Mouse (Mus musculus): Measurements from ENCODE around the gene Ifi35. TPM values are rescaled to one million over a fixed set of nuclear protein-coding genes. Genes with fewer than 3 reads are reported as not detected.

The Ifi35 gene
- polyA plus RNA-seq, 1 experiment from 2014 or later: 4.0 TPM

DNA sequence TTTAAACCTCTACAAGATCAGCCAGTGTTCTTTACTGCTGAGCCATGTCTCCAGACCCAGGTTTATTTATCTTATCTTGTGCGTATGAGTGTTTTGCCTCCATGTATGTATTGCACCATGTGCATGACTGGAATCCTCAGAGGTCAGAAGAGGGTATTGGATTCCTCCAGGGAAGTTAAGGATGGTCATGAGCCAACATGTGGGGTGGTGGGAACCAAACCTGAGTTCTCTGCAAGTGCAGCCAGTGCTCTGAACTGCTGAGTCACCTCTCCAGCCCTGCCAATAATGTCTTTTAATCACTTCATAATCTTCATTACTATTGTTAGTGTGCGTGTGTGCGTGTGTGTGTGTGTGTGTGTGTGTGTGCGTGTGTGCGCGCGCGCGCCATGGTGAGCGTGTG, 3.3 kb downstream of the Ifi35 start:
- no peaks in the 10 kb centered on the region for H3K4me1 ChIP-seq
- H3K27me3 ChIP-seq (replicated peaks): no peaks in the 10 kb centered on the region
- no peak overlapping the region for H3K4me3 ChIP-seq
- H3K9me3 ChIP-seq: no peaks in the 10 kb centered on the region
- 93% methylated on average over 10 of the region's 10 CpGs for WGBS
- no peak overlapping the region for H3K4me2 ChIP-seq
- no peaks in the 10 kb centered on the region for H3K36me3 ChIP-seq (replicated peaks)
- ATAC-seq (replicated peaks): no peak
- H3K9ac ChIP-seq: no peak overlapping the region
- H3K27ac ChIP-seq: no peak overlapping the region

GRCm38 (mm10) chr11:101452093-101452774, 4.0 kb downstream of the Ifi35 start:
- whole genome bisulfite sequencing: 77% methylated on average over 10 of the region's 10 CpGs
- H3K36me3 ChIP-seq (replicated peaks): 0 out of 2 replicates have a peak, but pooled peaks cover 6% of the 10 kb centered on the region

DNA sequence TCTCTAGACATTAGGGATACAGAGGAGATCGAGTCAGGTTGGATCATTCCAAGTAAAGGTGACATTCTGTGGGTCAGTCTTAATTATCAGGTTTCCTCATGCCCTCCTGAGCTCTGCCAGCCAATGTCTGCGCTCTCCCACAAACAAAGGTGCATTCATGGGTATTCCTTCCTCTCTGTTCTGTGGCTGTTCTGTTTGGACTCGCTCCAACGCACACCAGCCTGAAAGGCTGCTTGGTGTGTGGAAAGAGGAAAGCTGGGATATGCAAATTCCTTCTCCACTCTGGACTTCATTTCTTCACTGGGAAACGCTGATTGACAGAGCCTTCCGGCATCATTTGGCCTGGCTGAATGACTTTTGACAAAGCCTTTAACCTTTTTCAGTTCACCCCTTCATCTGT, 6.5 kb downstream of the Ifi35 start:
- H3K9ac ChIP-seq: no peak overlapping the region
- H3K27ac ChIP-seq: no peak overlapping the region
- no peaks in the 10 kb centered on the region for H3K9me3 ChIP-seq
- peaks cover 19% of the 10 kb centered on the region for H3K36me3 ChIP-seq (replicated peaks)
- H3K27me3 ChIP-seq (replicated peaks): no peaks in the 10 kb centered on the region
- no peak overlapping the region for H3K4me3 ChIP-seq
- WGBS: 28% methylated on average over 6 of the region's 6 CpGs
- H3K4me2 ChIP-seq: no peak overlapping the region
- no peaks in the 10 kb centered on the region for H3K4me1 ChIP-seq
- ATAC-seq (replicated peaks): no peak

More at GRCm38 (mm10) chr11:101452093-101452774, 4.0 kb downstream of the Ifi35 start:
- no peak for ATAC-seq (replicated peaks)
- no peaks in the 10 kb centered on the region for H3K27me3 ChIP-seq (replicated peaks)
- H3K4me1 ChIP-seq: no peaks in the 10 kb centered on the region
- no peak overlapping the region for H3K4me2 ChIP-seq
- no peak overlapping the region for H3K4me3 ChIP-seq
- no peak overlapping the region for H3K27ac ChIP-seq
- H3K9me3 ChIP-seq: no peaks in the 10 kb centered on the region
- no peak overlapping the region for H3K9ac ChIP-seq

DNA sequence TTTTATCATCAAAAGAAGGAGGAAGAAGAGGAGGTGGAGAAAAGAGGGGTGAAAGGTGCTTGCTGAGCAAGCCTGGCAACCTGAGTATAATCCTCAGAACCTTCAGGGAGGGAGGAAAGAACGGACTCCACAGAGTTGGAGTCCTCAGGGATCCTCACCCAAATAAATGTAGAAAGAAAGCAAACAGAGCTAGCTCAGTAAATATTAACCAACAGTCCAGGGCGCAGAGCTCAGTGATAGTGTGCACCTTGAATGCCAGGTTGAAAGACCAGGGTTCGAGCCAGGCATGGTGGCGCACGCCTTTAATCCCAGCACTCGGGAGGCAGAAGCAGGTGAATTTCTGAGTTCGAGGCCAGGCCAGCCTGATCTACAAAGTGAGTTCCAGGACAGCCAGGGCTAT, 7.4 kb downstream of the Ifi35 start:
- Histone ChIP-seq H3K4me3 (no peak overlapping the region), H3K4me1 (no peaks in the 10 kb centered on the region), H3K27me3 (replicated peaks) (no peaks in the 10 kb centered on the region), H3K36me3 (replicated peaks) (peaks cover 26% of the 10 kb centered on the region), H3K9ac (no peak overlapping the region), H3K4me2 (no peak overlapping the region), H3K9me3 (no peaks in the 10 kb centered on the region), H3K27ac (no peak overlapping the region)
- ATAC-seq (replicated peaks): no peak
- WGBS: 90% methylated on average over 7 of the region's 7 CpGs

GRCm38 (mm10) chr11:101457631-101458030, 9.4 kb downstream of the Ifi35 start:
- peaks cover 12% of the 10 kb centered on the region for H3K4me1 ChIP-seq
- peaks cover 42% of the 10 kb centered on the region for H3K36me3 ChIP-seq (replicated peaks)
- H3K4me2 ChIP-seq: no peak overlapping the region
- H3K9me3 ChIP-seq: no peaks in the 10 kb centered on the region
- ATAC-seq (replicated peaks): no peak
- WGBS: 87% methylated on average over 9 of the region's 9 CpGs
- no peak overlapping the region for H3K9ac ChIP-seq
- H3K27ac ChIP-seq: no peak overlapping the region
- no peaks in the 10 kb centered on the region for H3K27me3 ChIP-seq (replicated peaks)
- no peak overlapping the region for H3K4me3 ChIP-seq

GRCm38 (mm10) chr11:101458217-101458616, 10.0 kb downstream of the Ifi35 start:
- Histone ChIP-seq H3K9ac (no peak overlapping the region), H3K27me3 (replicated peaks) (no peaks in the 10 kb centered on the region), H3K9me3 (no peaks in the 10 kb centered on the region), H3K4me3 (no peak overlapping the region), H3K4me2 (no peak overlapping the region), H3K36me3 (replicated peaks) (peaks cover 42% of the 10 kb centered on the region), H3K27ac (no peak overlapping the region), H3K4me1 (peaks cover 18% of the 10 kb centered on the region)
- WGBS: 82% methylated on average over 12 of the region's 12 CpGs
- no peak for ATAC-seq (replicated peaks)

DNA sequence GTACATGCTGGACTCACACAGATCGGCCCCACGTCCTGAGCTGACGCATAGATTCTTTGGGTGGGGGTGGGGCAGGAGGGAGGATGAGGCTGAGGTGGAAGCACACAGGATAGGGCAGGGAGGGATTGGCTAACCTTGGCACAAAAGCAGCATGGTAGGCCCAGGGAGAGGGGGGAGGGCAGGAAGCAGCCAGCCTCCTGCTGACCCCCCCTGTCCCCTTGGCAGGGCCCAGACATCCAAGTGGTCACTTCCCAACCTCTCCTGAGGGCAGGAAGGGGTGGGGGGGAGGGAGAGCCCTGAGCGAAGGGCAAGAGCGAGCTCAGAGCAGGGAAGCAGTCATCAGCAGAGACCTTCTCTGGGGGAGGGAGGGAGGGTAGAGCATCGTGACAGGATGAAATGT, 11.5 kb downstream of the Ifi35 start:
- WGBS: 48% methylated on average over 6 of the region's 6 CpGs
- no peaks in the 10 kb centered on the region for H3K27me3 ChIP-seq (replicated peaks)
- no peaks in the 10 kb centered on the region for H3K9me3 ChIP-seq
- H3K36me3 ChIP-seq (replicated peaks): peaks cover 42% of the 10 kb centered on the region
- no peak for ATAC-seq (replicated peaks)
- no peak overlapping the region for H3K4me3 ChIP-seq
- H3K27ac ChIP-seq: no peak overlapping the region
- H3K9ac ChIP-seq: no peak overlapping the region
- H3K4me1 ChIP-seq: peaks cover 33% of the 10 kb centered on the region
- H3K4me2 ChIP-seq: no peak overlapping the region

- WGBS: 89% methylated on average over 15 of the region's 15 CpGs
- Histone ChIP-seq H3K4me2 (no peak overlapping the region), H3K9me3 (no peaks in the 10 kb centered on the region), H3K4me3 (no peak overlapping the region), H3K27me3 (replicated peaks) (no peaks in the 10 kb centered on the region), H3K27ac (no peak overlapping the region), H3K4me1 (peaks cover 34% of the 10 kb centered on the region), H3K36me3 (replicated peaks) (peaks cover 42% of the 10 kb centered on the region), H3K9ac (no peak overlapping the region)
- ATAC-seq (replicated peaks): no peak
These were observed 12.1 kb downstream of the Ifi35 start for GRCm38 (mm10) chr11:101460321-101460720.

DNA sequence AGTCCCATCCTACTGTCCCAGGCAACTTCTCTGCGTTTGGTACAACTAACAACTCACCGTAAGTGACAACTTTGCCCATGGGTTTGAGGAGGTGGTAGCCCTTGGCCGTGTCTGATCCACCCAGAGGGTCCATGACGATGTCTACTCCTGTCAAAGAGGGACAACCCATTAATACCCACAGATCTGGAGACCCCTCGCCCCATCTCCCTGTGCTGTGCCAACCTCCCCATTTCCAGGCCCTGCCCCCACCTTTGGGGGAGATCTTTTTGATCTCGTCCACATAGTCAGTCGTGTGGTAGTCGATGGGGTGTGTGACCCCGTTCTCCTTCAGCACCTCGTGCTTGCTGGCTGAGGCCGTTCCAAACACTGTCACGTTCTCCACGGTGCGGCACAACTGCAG, 13.9 kb downstream of the Ifi35 start:
- Histone ChIP-seq H3K36me3 (replicated peaks) (peaks cover 37% of the 10 kb centered on the region), H3K9ac (no peak overlapping the region), H3K4me3 (0 out of 2 replicates have a peak overlapping the region, but pooled peaks have one; percentile 69), H3K4me2 (peak overlapping the region; percentile 86), H3K27me3 (replicated peaks) (no peaks in the 10 kb centered on the region), H3K27ac (peak overlapping the region; percentile 90), H3K9me3 (no peaks in the 10 kb centered on the region), H3K4me1 (peaks cover 45% of the 10 kb centered on the region)
- no peak for ATAC-seq (replicated peaks)
- 53% methylated on average over 14 of the region's 14 CpGs for WGBS

DNA sequence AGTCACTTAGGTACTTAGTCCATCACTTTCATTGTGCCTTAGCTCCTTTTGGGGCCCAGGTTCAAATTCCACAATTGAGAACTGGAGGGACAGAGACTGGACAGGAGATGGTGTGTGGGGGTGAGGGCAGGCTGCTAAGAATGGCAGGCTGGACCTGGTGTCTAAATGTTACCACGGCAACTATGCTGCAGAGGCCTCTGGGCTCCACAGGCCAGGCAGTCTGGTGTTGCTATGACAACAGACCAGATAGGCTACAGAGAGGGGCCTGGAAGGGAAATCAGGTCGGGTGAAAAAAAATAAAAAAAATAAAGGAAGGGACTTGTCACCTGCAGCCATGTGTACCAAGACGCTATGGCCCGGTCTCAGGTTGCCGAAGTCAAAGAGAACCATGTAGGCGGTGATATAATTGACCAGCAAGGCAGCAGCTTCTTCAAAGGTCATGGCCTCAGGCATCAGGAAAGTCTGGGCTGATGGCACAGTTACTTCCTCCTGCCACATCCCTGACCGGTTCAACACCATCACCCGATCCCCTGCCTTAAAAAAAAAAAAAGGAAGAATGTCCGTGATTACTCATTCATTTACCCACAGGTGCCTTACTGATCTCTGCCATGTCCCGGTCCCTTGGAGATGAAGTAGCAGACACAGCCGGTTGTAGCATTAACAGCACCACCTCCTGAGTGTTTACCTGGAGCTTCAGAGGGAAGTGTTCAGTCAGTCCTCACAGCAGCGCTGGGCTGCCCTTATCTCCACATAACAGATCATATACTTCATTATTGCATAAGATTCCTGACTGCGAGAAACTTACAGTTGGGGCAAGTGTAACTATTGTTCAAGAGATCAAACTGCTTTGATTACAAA, 14.6 kb downstream of the Ifi35 start:
- Histone ChIP-seq H3K27me3 (replicated peaks) (no peaks in the 10 kb centered on the region), H3K4me3 (peak overlapping the region; percentile 69), H3K9me3 (no peaks in the 10 kb centered on the region), H3K9ac (peak overlapping the region; percentile 80; the same call in 1 of the 2 replicates), H3K4me2 (peak overlapping the region; percentile 86), H3K4me1 (peaks cover 50% of the 10 kb centered on the region), H3K36me3 (replicated peaks) (peaks cover 30% of the 10 kb centered on the region), H3K27ac (peak overlapping the region; percentile 90)
- 21% methylated on average over 13 of the region's 13 CpGs for WGBS
- 0 out of 2 replicates have a peak, but pooled peaks have one; percentile 34 for ATAC-seq (replicated peaks)

GRCm38 (mm10) chr11:101464211-101465100, 16.2 kb downstream of the Ifi35 start, which contains the start of gene Rnd2:
Gene Rnd2 (plus strand): TSS chr11:101464999.
- Histone ChIP-seq H3K4me2 (peak within 1 kb of the TSS; percentile 86), H3K36me3 (replicated peaks) (peaks cover 23% of the 10 kb centered on the region), H3K4me1 (peaks cover 56% of the 10 kb centered on the region), H3K27me3 (replicated peaks) (no peaks in the 10 kb centered on the region), H3K4me3 (peak within 1 kb of the TSS; percentile 69), H3K27ac (peak within 1 kb of the TSS; percentile 90), H3K9ac (peak within 1 kb of the TSS; percentile 80), H3K9me3 (no peaks in the 10 kb centered on the region)
- WGBS: 13% methylated on average over 12 of the region's 12 CpGs
- ATAC-seq (replicated peaks): peak; percentile 2; the same call in 1 of the 2 replicates

All from midbrain, embryonic 15.5 days (tissue).